Mouse (Mus musculus): ENCODE results near the gene Glb1.
A peak's percentile ranks its signal among the peaks of the same experiment; 100 is the strongest.

Gene Glb1

GRCm38 (mm10) chr9:114399680-114400079, 1.2 kb upstream of the Glb1 start:
- no peak for DNase-seq

- no peak for DNase-seq
Measured at GRCm38 (mm10) chr9:114400588-114400948, 308 bp upstream of the Glb1 start.

GRCm38 (mm10) chr9:114401685-114402080, 807 bp downstream of the Glb1 start:
- DNase-seq, result peak; percentile 34

- DNase-seq, result no peak
Measured at GRCm38 (mm10) chr9:114407676-114408075, 6.8 kb downstream of the Glb1 start.

- no peak for DNase-seq
Measured at GRCm38 (mm10) chr9:114410313-114410862, 9.5 kb downstream of the Glb1 start.

GRCm38 (mm10) chr9:114411295-114411694, 10.4 kb downstream of the Glb1 start:
- no peak for DNase-seq

GRCm38 (mm10) chr9:114412406-114412805, 11.5 kb downstream of the Glb1 start:
- DNase-seq, result no peak

GRCm38 (mm10) chr9:114413866-114414265, 13.0 kb downstream of the Glb1 start:
- DNase-seq, result no peak

GRCm38 (mm10) chr9:114415701-114416100, 14.8 kb downstream of the Glb1 start:
- DNase-seq, result peak; percentile 23

GRCm38 (mm10) chr9:114416646-114417517, 16.0 kb downstream of the Glb1 start:
- DNase-seq, result no peak

- DNase-seq, result no peak
Measured at GRCm38 (mm10) chr9:114418187-114418586, 17.3 kb downstream of the Glb1 start.

- DNase-seq, result no peak
Measured at GRCm38 (mm10) chr9:114420443-114420842, 19.6 kb downstream of the Glb1 start.

GRCm38 (mm10) chr9:114421045-114421444, 20.2 kb downstream of the Glb1 start:
- DNase-seq, result no peak

GRCm38 (mm10) chr9:114421797-114422196, 20.9 kb downstream of the Glb1 start:
- DNase-seq, result no peak

- DNase-seq, result no peak
Measured at GRCm38 (mm10) chr9:114425576-114425975, 24.7 kb downstream of the Glb1 start.

- no peak for DNase-seq
Measured at GRCm38 (mm10) chr9:114426201-114426600, 25.3 kb downstream of the Glb1 start.

- DNase-seq, result no peak
Measured at GRCm38 (mm10) chr9:114427425-114427824, 26.5 kb downstream of the Glb1 start.

- DNase-seq, result no peak
Measured at GRCm38 (mm10) chr9:114428103-114428834, 27.4 kb downstream of the Glb1 start.

- no peak for DNase-seq
Measured at GRCm38 (mm10) chr9:114435668-114436067, 34.8 kb downstream of the Glb1 start.

GRCm38 (mm10) chr9:114440548-114440947, 39.7 kb downstream of the Glb1 start:
- DNase-seq, result no peak

- no peak for DNase-seq
Measured at GRCm38 (mm10) chr9:114442225-114442624, 41.3 kb downstream of the Glb1 start.

GRCm38 (mm10) chr9:114442893-114443292, 42.0 kb downstream of the Glb1 start:
- no peak for DNase-seq

- DNase-seq, result no peak
Measured at GRCm38 (mm10) chr9:114443351-114443750, 42.5 kb downstream of the Glb1 start.

GRCm38 (mm10) chr9:114446887-114447286, 46.0 kb downstream of the Glb1 start:
- DNase-seq, result no peak
